ENCODE assay signal across 9 mouse cellular contexts in the genomic region with DNA sequence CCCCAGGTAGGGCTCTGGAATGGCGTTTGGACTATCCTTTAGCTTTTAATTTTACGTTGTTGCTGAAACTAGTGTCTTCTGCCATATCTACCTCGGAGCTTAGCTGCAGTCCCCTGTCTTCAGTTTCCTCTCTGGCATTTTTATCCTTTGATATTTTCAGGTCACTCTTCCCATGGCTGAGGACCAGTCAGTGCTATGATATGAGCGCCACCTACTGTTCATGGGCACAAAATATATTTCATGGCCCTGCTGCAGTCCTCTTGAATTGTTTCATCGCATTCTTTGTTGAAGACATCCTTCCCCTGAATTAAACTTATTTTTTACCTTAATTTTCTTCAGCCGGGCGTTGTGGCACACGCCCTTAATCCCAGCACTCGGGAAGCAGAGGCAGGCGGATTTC. TPM values are rescaled to one million over a fixed set of nuclear protein-coding genes. Genes with fewer than 3 reads are reported as not detected.
DNase-seq lines count a peak whose midpoint lies in the region; ATAC-seq and TF ChIP-seq lines count a peak whose summit lies in the region.
"Had no signal": no experiment of that assay in that cellular context is flagged by ENCODE, and none has a peak within 500 bp of the region (broad histone marks: within the 10 kb centered on the region; RNA-seq: fewer than 3 reads in every experiment).

No protein-coding gene starts in this region.

- peak; percentile 7 for DNase-seq in adrenal gland, adult 8-10 months
- peak; percentile 65 for DNase-seq in embryonic facial prominence, embryonic 10.5 days (ENCODE audit: low spot score)
- DNase-seq in layer of hippocampus, adult 11-12 months (ENCODE audit: low spot score), result peak; percentile 58
- DNase-seq in retina, postnatal 1 day, result peak; percentile 81
- DNase-seq in natural killer cell, adult 2 months (ENCODE audit: low spot score in 2 of 2), result no peak

- H3K27ac ChIP-seq in embryonic facial prominence, embryonic 10.5 days (replicated peaks), result no peak overlapping the region
- no peak overlapping the region for H3K27ac ChIP-seq in lung, embryonic 16.5 days (ENCODE audit: low read length)
- H3K27ac ChIP-seq: heart, embryonic 13.5 days had no signal

- no peak overlapping the region for H3K9ac ChIP-seq in lung, embryonic 16.5 days (ENCODE audit: low read length)
- H3K9ac ChIP-seq: heart, embryonic 13.5 days had no signal

- peak; percentile 66 to 75; a peak in 3 of 4 replicates for ATAC-seq in hematopoietic stem cell, adult 5-6 weeks (replicated peaks in 1 of 2; ENCODE audit: insufficient read depth in 1 of 2, low FRiP score in 2 of 2, low TSS enrichment in 1 of 2, low read depth in 1 of 2, poor library complexity in 2 of 2, severe bottlenecking in 2 of 2)
- peak; percentile 79; the same call in 1 of the 2 replicates for ATAC-seq in lung, embryonic 16.5 days (ENCODE audit: low read depth)

- H3K36me3 ChIP-seq in E14TG2a.4 (ENCODE audit: insufficient read depth, low read length), result no peaks in the 10 kb centered on the region
- no peaks in the 10 kb centered on the region for H3K36me3 ChIP-seq in embryonic facial prominence, embryonic 10.5 days (replicated peaks)
- H3K36me3 ChIP-seq in lung, embryonic 16.5 days (ENCODE audit: control insufficient read depth, insufficient read depth, low read length), result no peaks in the 10 kb centered on the region
- H3K36me3 ChIP-seq: heart, embryonic 13.5 days had no signal

- H3K4me2 ChIP-seq in lung, embryonic 16.5 days (ENCODE audit: low read depth, low read length), result no peak overlapping the region
- H3K4me2 ChIP-seq: heart, embryonic 13.5 days had no signal

- no peaks in the 10 kb centered on the region for H3K9me3 ChIP-seq in E14TG2a.4 (ENCODE audit: low read length)
- no peaks in the 10 kb centered on the region for H3K9me3 ChIP-seq in embryonic facial prominence, embryonic 10.5 days
- H3K9me3 ChIP-seq in lung, embryonic 16.5 days (ENCODE audit: control insufficient read depth, low read length), result no peaks in the 10 kb centered on the region
- H3K9me3 ChIP-seq: heart, embryonic 13.5 days had no signal

- H3K4me1 ChIP-seq in E14TG2a.4 (replicated peaks; ENCODE audit: low read depth, low read length), result peaks cover 25% of the 10 kb centered on the region
- H3K4me1 ChIP-seq in embryonic facial prominence, embryonic 10.5 days, result no peaks in the 10 kb centered on the region
- H3K4me1 ChIP-seq in lung, embryonic 16.5 days (replicated peaks; ENCODE audit: control insufficient read depth, insufficient read depth, low read length), result no peaks in the 10 kb centered on the region
- H3K4me1 ChIP-seq: heart, embryonic 13.5 days had no signal

- H3K4me3 ChIP-seq in E14TG2a.4 (replicated peaks; ENCODE audit: low read length), result no peak overlapping the region
- no peak overlapping the region for H3K4me3 ChIP-seq in embryonic facial prominence, embryonic 10.5 days
- no peak overlapping the region for H3K4me3 ChIP-seq in lung, embryonic 16.5 days (ENCODE audit: low read length)
- H3K4me3 ChIP-seq: heart, embryonic 13.5 days had no signal

- 22% methylated on average over 10 of the region's 10 CpGs for WGBS in embryonic facial prominence, embryonic 10.5 days
- 19% methylated on average over 10 of the region's 10 CpGs for WGBS in lung, embryonic 16.5 days

- no peaks in the 10 kb centered on the region for H3K27me3 ChIP-seq in E14TG2a.4 (ENCODE audit: insufficient read depth, low read length)
- no peaks in the 10 kb centered on the region for H3K27me3 ChIP-seq in embryonic facial prominence, embryonic 10.5 days (replicated peaks; ENCODE audit: low read depth, poor library complexity, severe bottlenecking)
- H3K27me3 ChIP-seq in lung, embryonic 16.5 days (ENCODE audit: control insufficient read depth, insufficient read depth, low read depth, low read length), result no peaks in the 10 kb centered on the region
- H3K27me3 ChIP-seq: heart, embryonic 13.5 days had no signal

- TF ChIP-seq CTCF in E14TG2a.4 (conservative IDR thresholded peaks at IDR 0.05; ENCODE audit: low read length), result peak; percentile 82

RNA-seq across cellular contexts. Expression of a gene that starts 36.5 kb away (rescaled TPM):
- 10 to 100 TPM; 25.9 to 34.6 (median 29.9) TPM for total RNA-seq in adrenal gland, adult 8-10 months (2022)
- polyA plus RNA-seq in embryonic facial prominence, embryonic 10.5 days (2016; fragmentation: Nextera tagmentation; extraction: Ambion mirVana), result 98.8 and 102 TPM in 2 replicates
- total RNA-seq in hematopoietic stem cell, adult 5-6 weeks (2017), result 141 and 149 TPM in 2 replicates
- polyA plus RNA-seq in lung, embryonic 16.5 days (2015; fragmentation: Nextera tagmentation; extraction: Ambion mirVana), result 62.1 and 69.4 TPM in 2 replicates

Comparison
In these comparisons a context has a peak if more than half of its experiments do, and no peak if none do; other contexts are left out.
1. DNase-seq: peak in adrenal gland, adult 8-10 months (single experiment), embryonic facial prominence, embryonic 10.5 days (single experiment), layer of hippocampus, adult 11-12 months (single experiment) and retina, postnatal 1 day (single experiment); none in natural killer cell, adult 2 months (0 of 2).